Mouse (Mus musculus) heart, adult 2 months (tissue): ENCODE data around the gene Hpca. TPM values are rescaled to one million over a fixed set of nuclear protein-coding genes. Genes with fewer than 3 reads are reported as not detected.

Experiments used
- DNase-seq, 2 experiments: peaks; one replicate each; pipeline ENCODE4 v3.0.0; 2021
- H3K27ac ChIP-seq: fragments of 200-600 bp; 2 replicates; pipeline ENCODE4 v1.8.1; 2022
- H3K27me3 ChIP-seq: fragments of 200-500 bp; 2 replicates; pipeline ENCODE4 v1.6.1; 2012; ENCODE audit warnings: mild to moderate bottlenecking, low read length, inconsistent platforms, mixed read lengths; ENCODE audit not compliant: control insufficient read depth, insufficient read depth
- H3K36me3 ChIP-seq: fragments of 200-500 bp; 2 replicates; pipeline ENCODE4 v1.6.1; 2012; ENCODE audit warnings: low read length, inconsistent platforms; ENCODE audit not compliant: control insufficient read depth, insufficient read depth
- H3K4me1 ChIP-seq: fragments of 200-500 bp; 2 replicates; pipeline ENCODE4 v1.6.1; 2011; ENCODE audit warnings: low read length; ENCODE audit not compliant: control insufficient read depth, insufficient read depth
- H3K4me3 ChIP-seq: fragments of 200-600 bp; 2 replicates; pipeline ENCODE4 v1.8.1; 2022
- H3K79me2 ChIP-seq: fragments of 200-500 bp; replicated peaks from 2 replicates; pipeline ENCODE4 v1.6.1; 2012; ENCODE audit warnings: mild to moderate bottlenecking, inconsistent platforms, low read length, moderate library complexity, mixed read lengths; ENCODE audit not compliant: control insufficient read depth, insufficient read depth
- H3K9ac ChIP-seq: fragments of 200-500 bp; 2 replicates; pipeline ENCODE4 v1.6.1; 2012; ENCODE audit warnings: low read depth, mild to moderate bottlenecking, control low read depth, inconsistent platforms, low read length, mixed read lengths
- CTCF ChIP-seq: fragments of 200-600 bp; IDR thresholded peaks from 2 replicates; pipeline ENCODE4 v1.8.1; 2022; ENCODE audit warnings: antibody characterized with exemption, mild to moderate bottlenecking, moderate library complexity
- EP300 ChIP-seq: fragments of 200-500 bp; IDR thresholded peaks from 2 replicates; pipeline ENCODE4 v1.6.1; 2011; ENCODE audit warnings: low read depth, low read length, control low read depth; ENCODE audit not compliant: insufficient read depth
- POLR2A ChIP-seq: fragments of 200-500 bp; IDR thresholded peaks from 2 replicates; pipeline ENCODE4 v1.6.1; 2011; ENCODE audit warnings: mild to moderate bottlenecking, low read depth, low read length, control low read depth; ENCODE audit not compliant: insufficient read depth
- WGBS: fragments of 180-500 bp; shearing (Covaris S2); methylation state at CpG from one replicate; pipeline ENCODE4 v1.1.7; 2018; 5-methylcytosine and 5-hydroxymethylcytosine counted together
- intact Hi-C: fragments of 180-260 bp; cut with DNase I; formaldehyde crosslinking; loops from one replicate; pipeline ENCODE4 v1.15.1; 2025
- polyA plus RNA-seq: library from polyadenylated mRNA; depleted of rRNA; stranded (reverse); fragments of >200 nt; gene quantifications from 2 replicates; pipeline ENCODE4 v1.2.3, GENCODE M21; 2012
- total RNA-seq, 2 experiments: library from RNA; stranded (reverse); gene quantifications; 2 replicates each; pipeline ENCODE4 v1.2.3; 2021

Hpca gene
- total and polyA plus RNA-seq, 3 experiments: 0.14 to 0.62 TPM; not detected in 1

- WGBS: 7% methylated on average over 13 of the region's 13 CpGs
These were observed 2.9 kb upstream of the Hpca start for GRCm38 (mm10) chr4:129124652-129125146.

DNA sequence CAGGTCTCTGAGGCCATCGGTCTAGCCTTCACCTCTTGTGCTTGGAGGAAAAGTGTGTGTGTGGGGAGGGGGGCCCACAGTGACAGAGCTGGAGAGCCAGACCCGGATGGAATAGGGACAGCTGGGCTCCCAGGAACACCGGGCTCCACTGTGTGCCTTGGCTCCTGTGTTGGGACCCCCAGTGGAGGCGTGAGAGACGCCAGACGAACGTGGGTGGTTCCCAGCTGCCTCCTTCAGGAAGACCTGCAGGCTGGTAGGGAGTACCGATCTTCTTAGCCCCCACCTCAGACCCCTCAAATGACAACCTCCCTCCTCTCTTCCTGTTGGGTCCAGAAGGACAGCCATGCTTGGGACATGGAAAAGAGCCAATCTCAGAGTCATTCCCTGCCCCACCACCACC is 883 bp upstream of the Hpca start:
- H3K4me1 ChIP-seq: no peaks in the 10 kb centered on the region
- H3K27ac ChIP-seq: no peak overlapping the region
- intact Hi-C loops: no loop called here
- TF ChIP-seq EP300: no peak
- no peak for TF ChIP-seq POLR2A
- TF ChIP-seq CTCF: no peak
- peaks cover 14% of the 10 kb centered on the region for H3K27me3 ChIP-seq
- H3K36me3 ChIP-seq: no peaks in the 10 kb centered on the region
- WGBS: 16% methylated on average over 8 of the region's 8 CpGs
- no peak overlapping the region for H3K4me3 ChIP-seq
- H3K9ac ChIP-seq: no peak overlapping the region
- DNase-seq: no peak
- no peaks in the 10 kb centered on the region for H3K79me2 ChIP-seq

More at GRCm38 (mm10) chr4:129124652-129125146, 2.9 kb upstream of the Hpca start:
- no peak for DNase-seq
- no peak overlapping the region for H3K27ac ChIP-seq
- H3K36me3 ChIP-seq: no peaks in the 10 kb centered on the region
- intact Hi-C loops: no loop called here
- H3K9ac ChIP-seq: no peak overlapping the region
- no peak for TF ChIP-seq CTCF
- no peak for TF ChIP-seq EP300
- TF ChIP-seq POLR2A: no peak
- no peaks in the 10 kb centered on the region for H3K4me1 ChIP-seq
- peaks cover 14% of the 10 kb centered on the region for H3K27me3 ChIP-seq
- no peak overlapping the region for H3K4me3 ChIP-seq
- no peaks in the 10 kb centered on the region for H3K79me2 ChIP-seq

DNA sequence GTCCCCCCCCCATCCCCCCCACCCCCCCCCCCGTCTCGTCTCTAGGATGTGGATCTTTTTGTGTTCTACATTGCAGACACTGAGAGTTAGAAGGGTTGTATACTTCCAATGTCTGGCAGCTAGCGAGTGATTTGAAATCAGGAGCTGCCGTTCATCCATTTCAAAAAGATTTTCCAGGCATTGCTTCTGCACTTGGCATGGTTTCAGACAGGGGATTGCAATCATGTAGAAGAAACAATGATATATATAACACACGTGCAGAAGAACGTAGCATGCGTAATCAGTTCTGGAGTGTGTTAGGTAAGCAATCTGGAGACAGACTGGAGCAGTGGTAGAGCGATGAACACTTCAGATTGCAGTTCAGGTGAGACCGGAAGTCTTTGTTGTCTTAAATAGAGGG is 271 bp upstream of the Hpca start:
- Histone ChIP-seq H3K27me3 (peaks cover 14% of the 10 kb centered on the region), H3K9ac (no peak overlapping the region), H3K79me2 (no peaks in the 10 kb centered on the region), H3K4me3 (no peak overlapping the region), H3K36me3 (no peaks in the 10 kb centered on the region), H3K27ac (no peak overlapping the region), H3K4me1 (no peaks in the 10 kb centered on the region)
- TF ChIP-seq CTCF (no peak), POLR2A (no peak), EP300 (no peak)
- no peak for DNase-seq
- 19% methylated on average over 9 of the region's 9 CpGs for WGBS
- intact Hi-C loops: no loop called here

- peak; percentile 51 to 72 for DNase-seq
- WGBS: 1% methylated on average over 56 of the region's 59 CpGs
- Histone ChIP-seq H3K4me3 (no peak overlapping the region), H3K9ac (no peak overlapping the region), H3K4me1 (no peaks in the 10 kb centered on the region), H3K79me2 (no peaks in the 10 kb centered on the region), H3K27me3 (peaks cover 14% of the 10 kb centered on the region), H3K27ac (no peak overlapping the region), H3K36me3 (no peaks in the 10 kb centered on the region)
- no peak for TF ChIP-seq EP300
- TF ChIP-seq CTCF: peak; percentile 43
- TF ChIP-seq POLR2A: no peak
- intact Hi-C loops: no loop called here
These were observed 1.1 kb downstream of the Hpca start for GRCm38 (mm10) chr4:129120520-129121445.

GRCm38 (mm10) chr4:129119708-129120107 is 2.1 kb downstream of the Hpca start:
- intact Hi-C loops: no loop called here
- WGBS: 71% methylated on average over 10 of the region's 10 CpGs

More at GRCm38 (mm10) chr4:129119708-129120107, 2.1 kb downstream of the Hpca start:
- H3K27me3 ChIP-seq: peaks cover 14% of the 10 kb centered on the region
- no peak for DNase-seq
- H3K9ac ChIP-seq: no peak overlapping the region
- H3K27ac ChIP-seq: no peak overlapping the region
- no peaks in the 10 kb centered on the region for H3K4me1 ChIP-seq
- no peak overlapping the region for H3K4me3 ChIP-seq
- no peaks in the 10 kb centered on the region for H3K36me3 ChIP-seq
- no peaks in the 10 kb centered on the region for H3K79me2 ChIP-seq
- TF ChIP-seq EP300 (no peak), CTCF (no peak), POLR2A (no peak)
